Mouse (Mus musculus): ENCODE results near the gene Tex45. TPM values are rescaled to one million over a fixed set of nuclear protein-coding genes. Genes with fewer than 3 reads are reported as not detected.

The Tex45 gene
- not detected for total RNA-seq (2021)
- long read RNA-seq, experiment 1: 0 reads
- long read RNA-seq, experiment 2: 0 reads

- DNase-seq (ENCODE audit: low spot score): no peak
These were observed at the start of gene Tex45 for GRCm38 (mm10) chr8:3470562-3470961. Tex45 (plus strand) TSS chr8:3470862.

DNA sequence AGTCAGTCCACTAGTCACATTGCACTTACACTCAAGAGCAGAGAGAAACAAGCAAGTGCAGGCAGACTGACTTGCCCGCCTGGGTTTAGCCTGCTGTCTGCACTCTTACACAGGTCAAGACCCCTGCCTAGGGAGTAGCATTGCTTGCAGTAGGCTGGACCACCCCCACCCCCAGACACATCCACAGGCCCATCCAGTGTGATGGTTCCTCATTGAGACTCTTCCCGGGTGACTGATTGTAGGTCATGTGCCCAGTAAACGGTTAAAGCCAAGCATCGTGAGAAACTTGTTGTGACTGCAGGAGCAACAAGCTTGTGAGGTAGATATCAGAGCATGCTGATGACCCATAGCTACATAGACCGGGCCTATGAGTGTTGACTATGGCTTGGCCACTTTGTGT, 49.2 kb upstream of the Tex45 start:
- no peak for DNase-seq (ENCODE audit: low spot score)

DNA sequence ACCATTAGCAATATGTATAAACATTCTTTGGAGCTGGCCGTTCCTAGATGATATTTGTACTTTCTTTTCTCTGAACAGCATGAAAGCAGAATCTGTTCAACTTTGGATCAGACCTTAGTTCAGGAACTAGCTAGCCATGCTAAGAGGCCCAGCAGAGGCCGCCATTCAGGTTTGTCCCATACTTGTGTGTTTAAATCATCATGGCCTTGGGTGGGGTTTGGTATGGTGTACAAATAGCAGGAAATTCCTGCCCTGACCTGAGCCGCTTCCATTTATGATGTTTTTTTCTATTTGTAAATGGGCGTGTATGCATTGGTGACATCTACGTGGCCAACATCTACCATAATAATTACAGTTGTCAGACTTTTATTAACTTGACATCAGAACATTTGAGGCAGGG, 45.4 kb upstream of the Tex45 start:
- no peak for DNase-seq (ENCODE audit: low spot score)

DNA sequence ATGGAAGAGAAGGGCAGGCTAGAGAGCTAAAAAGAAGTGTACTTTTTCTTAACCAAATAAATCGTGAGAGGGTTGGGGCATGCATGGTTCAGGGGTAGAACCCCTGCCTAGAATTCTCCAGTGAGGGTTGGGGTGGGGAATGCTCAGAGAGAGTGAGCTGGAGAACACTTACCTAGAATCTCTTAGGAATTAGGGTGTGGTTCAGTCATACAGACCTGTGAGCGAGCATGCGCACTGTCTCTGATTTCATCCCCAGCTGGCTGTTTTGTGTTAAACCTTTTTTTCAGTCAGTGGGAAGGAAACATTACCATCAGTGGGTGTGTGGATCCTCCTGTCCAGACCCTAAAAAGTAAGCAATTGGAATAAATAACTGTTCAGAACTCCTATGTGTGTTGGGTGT, 44.5 kb upstream of the Tex45 start:
- no peak for DNase-seq (ENCODE audit: low spot score)

GRCm38 (mm10) chr8:3428426-3428825, 42.2 kb upstream of the Tex45 start:
- no peak for DNase-seq (ENCODE audit: low spot score)

DNA sequence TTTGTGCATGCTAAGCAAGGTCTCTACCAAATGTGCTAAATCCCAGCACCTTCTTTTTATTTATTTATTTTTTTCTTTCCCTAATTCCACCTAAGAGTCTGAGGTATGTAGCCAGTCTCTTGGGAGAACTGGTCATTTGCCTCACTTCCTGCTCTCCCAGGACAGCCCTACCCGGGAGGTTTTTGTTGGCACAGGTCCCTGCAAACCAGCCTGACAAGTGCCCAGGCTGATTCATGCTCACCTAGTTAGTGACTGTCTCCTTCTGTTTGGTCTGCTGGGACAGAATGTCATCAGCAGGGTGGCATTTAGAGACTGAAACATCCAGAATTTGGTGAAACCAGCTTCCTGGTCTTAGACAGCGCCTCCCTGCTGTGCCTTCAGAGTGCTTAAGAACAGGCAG, 40.7 kb upstream of the Tex45 start:
- DNase-seq (ENCODE audit: low spot score): no peak

GRCm38 (mm10) chr8:3431113-3431512, 39.5 kb upstream of the Tex45 start:
- no peak for DNase-seq (ENCODE audit: low spot score)

DNA sequence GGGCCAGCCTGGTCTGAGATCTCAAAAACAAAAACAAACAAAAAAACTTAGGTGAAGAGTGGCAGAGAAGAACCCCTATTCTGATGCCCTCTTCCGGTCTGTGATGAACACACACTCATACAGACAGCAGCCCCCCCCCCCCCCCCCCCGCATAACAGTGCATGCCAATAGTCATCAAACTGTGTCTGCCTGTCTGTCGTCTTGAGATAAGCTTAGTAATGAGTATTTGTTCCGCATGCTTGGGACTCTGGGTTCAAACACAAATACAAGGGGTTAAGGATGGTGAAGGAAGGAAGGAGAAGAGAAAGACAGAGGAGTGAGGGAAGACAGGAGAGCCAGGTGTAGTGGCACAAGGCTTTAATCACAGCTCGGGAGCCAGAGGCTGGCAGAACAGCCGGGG, 34.2 kb upstream of the Tex45 start:
- no peak for DNase-seq (ENCODE audit: low spot score)

- no peak for DNase-seq (ENCODE audit: low spot score)
These were observed 31.2 kb upstream of the Tex45 start for GRCm38 (mm10) chr8:3439510-3439909.

- DNase-seq (ENCODE audit: low spot score): no peak
These were observed 21.4 kb upstream of the Tex45 start for GRCm38 (mm10) chr8:3449226-3449625.

DNA sequence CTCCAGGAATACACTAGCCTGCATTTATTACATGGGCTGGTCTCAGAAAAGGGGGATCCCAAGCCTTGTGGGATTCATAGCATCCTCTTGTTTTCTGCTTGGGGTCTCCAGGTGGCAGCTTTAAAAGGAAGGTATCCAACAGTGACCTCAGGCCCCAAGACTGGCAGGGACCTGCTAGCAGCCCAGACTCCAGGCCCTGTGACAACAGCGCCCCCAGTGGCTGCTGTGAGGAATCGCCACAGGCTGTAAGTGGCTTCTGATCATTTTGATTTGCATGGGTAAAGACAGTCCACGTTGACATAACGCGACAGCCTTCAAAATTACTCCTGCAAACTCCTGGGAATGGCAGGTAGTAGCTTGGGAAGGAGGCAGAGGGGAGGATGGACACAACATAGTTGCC, 20.0 kb upstream of the Tex45 start:
- DNase-seq (ENCODE audit: low spot score): peak; percentile 32

- DNase-seq (ENCODE audit: low spot score): no peak
These were observed 18.7 kb upstream of the Tex45 start for GRCm38 (mm10) chr8:3451992-3452391.

- no peak for DNase-seq (ENCODE audit: low spot score)
These were observed 7.4 kb upstream of the Tex45 start for GRCm38 (mm10) chr8:3463248-3463647.

GRCm38 (mm10) chr8:3464309-3464708, 6.4 kb upstream of the Tex45 start:
- no peak for DNase-seq (ENCODE audit: low spot score)

DNA sequence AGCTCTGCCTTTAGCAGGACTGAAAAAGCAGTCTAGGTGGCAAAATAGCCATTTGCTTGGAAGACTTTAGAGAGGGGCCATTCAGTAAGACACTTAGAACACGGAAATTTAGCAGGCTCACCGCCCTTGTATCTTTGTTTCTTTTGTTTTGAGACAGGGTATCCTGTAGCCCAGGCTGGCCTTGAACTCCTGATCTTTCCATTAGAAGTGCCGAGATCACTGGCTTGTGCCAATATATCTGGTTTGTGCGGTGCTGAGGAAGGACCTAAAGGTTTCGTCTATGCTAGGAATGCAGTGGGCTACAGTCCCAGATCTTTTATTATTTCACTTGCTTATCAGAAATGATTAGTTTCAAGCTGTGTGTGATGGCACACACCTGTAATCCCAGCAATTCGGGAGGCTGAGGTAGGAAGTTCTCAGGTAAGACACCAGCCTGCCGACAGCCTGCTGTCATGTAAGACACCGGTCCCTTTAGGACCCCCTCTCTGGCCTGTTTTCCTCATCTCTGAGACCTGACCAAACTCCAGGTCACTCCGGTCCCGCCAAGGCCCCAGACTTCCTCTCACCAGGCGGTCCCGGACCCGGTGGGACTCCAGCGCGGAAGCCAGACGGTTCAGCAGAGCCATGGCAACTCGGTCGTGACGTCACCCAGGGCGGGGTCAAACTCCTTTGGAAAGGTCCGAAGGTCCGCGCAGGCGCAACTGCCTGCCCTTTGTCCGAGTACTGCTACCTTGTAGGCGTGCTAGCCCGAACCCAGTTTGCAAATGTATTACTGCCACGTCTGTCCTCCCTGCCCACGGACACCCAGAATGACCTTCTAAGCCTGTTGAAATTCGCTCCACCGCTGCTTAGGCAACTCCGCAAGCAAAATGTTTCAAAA, 3.4 kb upstream of the Tex45 start, which contains the start of gene Pex11g:
TSS of gene Pex11g (minus strand) at position 675 of the 880 bp plus-strand sequence.
- DNase-seq (ENCODE audit: low spot score): peak; percentile 97

GRCm38 (mm10) chr8:3467886-3468545, 2.6 kb upstream of the Tex45 start:
- DNase-seq (ENCODE audit: low spot score): no peak

- DNase-seq (ENCODE audit: low spot score): no peak
These were observed 1.8 kb upstream of the Tex45 start for GRCm38 (mm10) chr8:3468838-3469237.

GRCm38 (mm10) chr8:3475715-3476429, 5.2 kb downstream of the Tex45 start:
- no peak for DNase-seq (ENCODE audit: low spot score)

DNA sequence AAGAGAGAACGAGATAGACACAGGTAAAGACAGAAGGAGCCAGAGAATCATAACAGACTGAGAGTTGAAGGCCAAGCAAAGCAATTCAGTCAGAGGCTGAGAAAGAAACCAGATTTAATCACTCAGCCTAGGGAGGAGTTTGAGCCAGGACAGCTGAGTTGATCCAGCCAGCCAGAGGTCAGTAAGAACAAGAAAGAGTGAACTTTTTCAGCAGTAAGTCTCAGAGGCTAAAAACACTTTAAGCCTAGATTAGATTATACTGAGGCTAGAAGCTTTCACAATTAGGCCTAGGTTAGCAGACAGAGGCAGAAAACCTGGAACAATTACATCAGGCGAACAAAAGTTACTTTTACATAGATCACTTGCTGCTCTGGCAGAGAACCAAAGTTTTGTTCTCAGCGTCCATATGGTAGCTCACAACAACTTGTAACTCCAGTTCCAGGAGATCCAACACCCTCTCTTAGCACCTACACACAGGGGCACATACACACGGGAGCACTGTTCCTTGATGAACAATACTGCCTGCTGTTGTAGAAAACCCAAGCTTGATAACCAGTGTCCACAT, 9.6 kb downstream of the Tex45 start:
- DNase-seq (ENCODE audit: low spot score): no peak

GRCm38 (mm10) chr8:3481605-3482004, 10.9 kb downstream of the Tex45 start:
- DNase-seq (ENCODE audit: low spot score): no peak

DNA sequence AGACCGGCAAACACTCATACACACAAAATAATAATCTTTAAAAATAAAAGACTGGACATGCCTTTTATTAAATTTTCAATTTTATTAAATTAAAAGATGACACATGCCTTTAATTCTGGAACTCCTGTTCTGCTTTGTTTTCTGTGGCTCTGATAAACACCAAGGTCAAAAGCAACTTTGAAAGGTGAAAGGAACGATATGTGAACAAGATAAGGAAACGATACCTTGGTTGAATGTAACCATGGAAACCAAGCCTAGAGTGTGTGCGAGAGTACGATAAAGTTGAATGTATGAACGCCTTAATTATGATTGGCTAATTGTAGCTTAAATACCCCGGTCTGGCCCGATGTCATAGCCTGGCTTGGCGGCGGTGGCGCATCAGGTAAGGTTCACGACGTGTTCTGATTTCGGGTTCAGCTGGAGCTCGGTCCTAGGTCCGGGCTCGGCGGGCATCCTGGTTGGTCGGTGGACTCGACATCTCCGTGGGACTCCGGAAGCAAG, 11.6 kb downstream of the Tex45 start:
- DNase-seq (ENCODE audit: low spot score): no peak

- DNase-seq (ENCODE audit: low spot score): no peak
These were observed 12.9 kb downstream of the Tex45 start for GRCm38 (mm10) chr8:3483546-3483945.

All from gastrocnemius, adult 18-20 months (tissue).